Mouse (Mus musculus) MEL-GATA-1-ER (cell line): ENCODE results near the gene Mettl7a2.

Source experiments
- DNase-seq: peaks from one replicate; pipeline ENCODE4 v3.0.0-alpha.2; 2012; ENCODE audit warnings: low read depth; ENCODE audit errors: extremely low read depth

Gene Mettl7a2

DNA sequence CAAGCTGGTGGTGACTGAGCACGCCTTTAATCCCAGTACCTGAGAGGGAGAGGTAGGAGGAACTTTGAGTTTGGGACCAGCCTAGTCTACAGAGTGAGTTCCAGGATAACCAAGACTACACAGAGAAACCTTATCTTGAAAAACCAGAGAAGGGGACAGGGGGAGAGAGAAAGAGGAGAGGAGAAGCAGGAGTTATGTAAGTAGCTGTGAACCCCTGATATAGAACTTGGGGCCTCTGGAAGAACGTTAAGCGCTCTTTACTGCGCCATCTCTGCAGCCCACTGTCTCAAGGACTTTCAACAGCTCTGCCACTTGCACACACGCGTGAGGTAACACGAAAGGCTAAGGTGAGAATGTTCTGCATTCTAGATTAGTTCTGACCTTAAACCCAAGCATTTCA lies 38.6 kb downstream of the Mettl7a2 start:
- peak; percentile 64 for DNase-seq

DNA sequence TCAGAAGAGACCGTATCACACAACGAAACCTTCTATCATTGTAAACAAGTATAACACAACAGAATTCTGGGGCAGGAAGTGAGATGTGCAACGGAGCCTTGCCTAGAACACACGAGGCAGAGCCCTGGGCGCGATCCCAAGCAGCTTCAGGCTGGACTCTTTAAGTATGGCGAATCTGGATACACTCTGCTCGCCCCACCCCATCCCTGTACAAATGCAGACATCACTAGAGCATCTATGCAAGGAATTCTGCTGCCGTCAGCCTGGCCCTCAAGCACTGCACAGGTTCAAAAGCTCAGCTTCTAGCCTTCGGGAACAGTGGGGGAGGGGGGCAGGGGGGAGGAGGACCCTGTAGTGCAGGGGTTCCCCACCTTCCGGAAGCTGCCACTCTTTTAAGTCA lies 40.0 kb downstream of the Mettl7a2 start:
- DNase-seq: no peak

DNA sequence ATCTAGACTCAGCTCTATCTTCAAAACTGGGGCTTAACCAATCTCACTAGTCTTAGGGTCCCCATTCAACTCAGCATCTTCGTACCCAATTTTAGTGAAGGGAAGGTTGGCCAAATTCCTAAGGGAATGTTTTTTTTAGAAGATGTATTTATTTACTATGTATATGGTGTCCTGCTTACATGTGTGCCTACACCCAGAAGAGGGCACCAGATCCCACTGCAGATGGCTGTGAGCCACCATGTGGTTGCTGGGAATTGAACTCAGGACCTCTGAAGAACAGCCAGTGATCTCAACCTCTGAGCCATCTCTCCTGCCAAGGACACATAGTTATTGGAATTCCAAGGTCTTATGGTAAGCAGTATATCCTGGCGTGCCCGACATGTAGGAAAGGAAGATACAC lies 42.6 kb downstream of the Mettl7a2 start:
- no peak for DNase-seq

DNA sequence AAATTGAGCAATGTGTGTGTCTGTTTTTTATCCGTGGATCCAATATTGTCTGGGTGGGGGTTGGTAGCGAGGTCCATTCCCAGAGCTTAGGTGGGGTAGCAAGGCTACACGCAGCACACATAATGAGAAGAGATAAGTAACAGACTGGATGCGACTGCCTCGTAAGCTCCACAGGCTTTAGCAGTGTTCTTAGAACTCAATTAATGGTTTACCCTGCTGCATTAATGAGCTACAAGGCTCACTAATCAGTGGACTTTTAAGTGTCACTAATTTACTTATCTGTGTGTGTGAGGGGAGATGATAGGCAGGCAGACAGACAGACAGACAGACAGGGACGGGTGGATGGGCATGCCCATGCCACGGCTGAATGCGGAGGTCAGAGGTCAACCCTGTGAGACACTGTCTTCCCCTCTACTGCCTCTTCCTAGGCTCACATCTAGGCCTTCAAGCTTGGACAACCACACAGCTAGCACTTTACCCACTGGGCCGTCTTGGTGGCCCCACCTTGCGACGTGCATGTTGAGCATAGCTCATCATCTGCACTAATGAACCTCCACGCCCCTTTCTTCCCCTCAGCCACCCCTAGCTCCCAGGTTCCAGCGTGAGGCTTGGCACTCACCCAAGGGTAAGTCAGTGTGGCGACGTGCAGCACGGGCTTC lies 47.7 kb downstream of the Mettl7a2 start:
- no peak for DNase-seq

DNA sequence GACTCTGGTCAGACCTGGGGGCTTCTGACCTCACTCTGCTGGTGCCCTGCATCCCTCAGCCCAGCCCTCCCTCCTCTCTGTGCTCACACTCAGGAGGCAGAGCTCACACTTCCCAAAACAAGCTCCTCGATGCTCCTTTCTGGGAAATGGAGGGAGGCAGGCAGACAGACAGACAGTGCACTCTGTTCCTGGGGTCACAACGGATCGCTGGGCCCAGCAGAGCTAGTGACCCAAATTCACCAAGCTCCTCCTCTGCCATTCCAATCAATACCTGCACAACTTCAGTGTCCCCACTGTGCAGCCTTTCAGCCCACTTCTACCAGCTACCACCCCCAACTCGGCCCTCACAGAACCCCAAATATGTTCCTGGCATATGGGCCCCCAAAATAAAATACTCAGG lies 48.8 kb downstream of the Mettl7a2 start:
- DNase-seq: no peak

DNA sequence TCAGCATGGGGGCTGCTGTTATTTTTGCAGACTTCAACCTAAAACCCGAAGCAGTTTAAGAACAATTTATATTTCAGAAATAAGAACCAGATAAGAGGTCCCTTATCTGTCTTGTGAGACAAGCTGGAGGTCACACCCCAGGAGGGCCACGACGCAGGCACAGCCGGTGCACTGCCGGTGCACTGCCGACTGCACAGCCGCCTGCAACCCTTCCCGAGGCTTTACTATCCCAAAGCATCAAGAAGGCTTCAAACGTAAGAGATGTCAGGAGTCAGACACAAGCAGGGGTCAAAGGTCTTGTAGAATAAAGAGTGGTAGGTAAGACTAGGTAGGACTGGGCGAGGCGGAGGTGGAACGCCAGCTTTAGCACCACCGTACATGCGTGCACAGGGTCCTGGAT lies 49.3 kb downstream of the Mettl7a2 start:
- DNase-seq: no peak

DNA sequence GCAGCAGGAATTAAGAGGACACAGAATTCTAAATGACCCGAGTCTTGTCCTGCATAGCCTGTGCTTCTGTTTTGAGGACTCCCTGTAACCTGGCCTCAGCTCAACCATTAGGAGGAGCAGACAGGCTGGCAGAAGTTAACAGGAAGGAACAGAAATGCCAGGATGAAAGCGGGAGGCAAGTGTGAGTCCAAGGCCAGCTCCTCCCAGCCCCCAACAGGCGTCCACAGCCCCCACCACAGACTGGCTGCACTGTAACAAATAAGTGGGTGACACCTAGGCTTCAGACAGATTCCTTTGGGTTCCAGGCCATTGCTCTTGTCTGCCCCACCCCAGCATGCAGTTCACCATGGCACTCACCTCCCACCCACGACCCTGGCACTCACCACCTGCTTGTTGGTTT lies 49.8 kb downstream of the Mettl7a2 start:
- DNase-seq: no peak

DNA sequence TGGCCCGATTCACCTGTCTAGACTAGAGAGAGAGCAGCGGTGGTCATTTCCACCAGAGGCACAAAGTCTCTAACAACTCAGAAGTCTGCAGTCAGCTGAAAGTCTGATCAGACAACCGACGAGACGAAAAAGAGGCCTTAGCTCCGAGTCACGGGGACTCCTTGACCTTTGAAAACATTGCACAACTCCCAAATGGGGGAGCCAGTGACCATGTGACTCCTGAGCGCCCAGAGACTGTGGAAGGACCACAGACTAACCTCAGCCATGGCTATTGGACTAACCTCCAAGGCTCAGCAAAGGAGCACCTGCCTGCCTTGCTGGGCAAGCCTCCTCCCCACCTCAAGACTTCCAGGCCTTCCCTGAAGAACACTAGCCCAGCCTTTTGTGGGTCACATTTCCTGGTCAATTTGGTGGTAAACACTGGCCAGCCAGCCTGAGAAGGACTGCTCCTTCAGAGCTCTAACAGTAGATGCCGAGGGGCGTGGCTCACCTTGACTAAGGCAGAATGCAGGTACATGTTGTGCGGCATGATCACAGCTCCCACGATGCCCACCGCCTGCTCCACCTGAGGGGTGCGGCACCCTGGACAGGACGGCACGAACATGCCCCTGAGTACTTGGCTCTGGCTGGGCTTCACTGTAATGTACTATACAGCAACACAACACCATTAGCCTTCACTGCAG lies 50.5 kb downstream of the Mettl7a2 start:
- DNase-seq: no peak

DNA sequence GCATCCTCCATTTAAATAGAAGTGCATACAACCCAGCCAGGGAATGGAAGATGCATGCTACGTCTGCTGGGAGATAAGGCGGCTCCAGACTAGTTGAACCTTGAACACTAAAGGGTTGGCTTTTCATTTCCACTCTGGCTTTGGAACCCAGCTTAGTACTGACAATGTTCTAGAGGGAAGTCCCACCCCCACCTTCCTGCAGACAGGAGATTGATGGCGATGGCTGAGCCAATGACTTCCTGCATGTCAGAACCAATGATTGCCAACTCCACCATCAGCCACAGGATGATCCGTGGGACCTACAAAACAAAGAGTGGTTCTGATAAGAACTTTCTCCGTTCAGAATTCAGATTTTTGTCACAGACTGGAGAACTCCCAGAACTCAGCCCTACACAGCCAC lies 53.1 kb downstream of the Mettl7a2 start:
- DNase-seq: no peak

DNA sequence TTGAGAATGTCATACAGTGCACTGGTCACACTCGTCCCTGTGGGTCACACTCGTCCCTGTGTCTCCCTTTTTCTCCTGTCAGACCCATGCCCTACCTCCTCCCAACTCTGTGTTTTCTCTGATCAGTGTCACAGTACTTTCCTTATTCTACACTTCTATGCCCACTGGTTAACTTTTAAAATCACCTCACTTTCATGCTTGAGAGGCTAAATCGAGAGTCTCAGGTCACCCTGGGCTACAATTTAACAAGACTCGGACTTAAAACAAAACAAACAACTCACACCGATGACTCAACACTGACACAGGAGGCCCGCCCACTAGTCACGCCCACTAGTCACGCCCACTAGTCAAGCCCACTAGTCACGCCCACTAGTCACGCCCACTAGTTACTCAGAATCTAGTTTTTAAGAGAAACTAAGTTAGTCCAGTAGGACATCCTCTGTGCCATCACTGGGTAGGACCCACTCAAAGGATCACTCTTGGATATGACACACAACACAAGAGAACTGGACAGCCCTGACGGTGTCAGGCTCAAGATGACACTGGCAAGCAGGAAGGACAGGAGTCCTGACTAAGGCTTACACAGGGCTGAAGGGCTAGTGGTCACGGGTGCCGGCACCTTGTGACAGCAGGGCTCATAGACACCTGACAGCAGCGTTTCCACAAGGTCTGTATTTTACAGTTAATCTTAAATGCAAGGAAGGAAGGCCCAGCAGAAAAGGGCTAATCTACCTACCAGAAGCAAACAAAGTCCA lies 58.1 kb downstream of the Mettl7a2 start:
- DNase-seq: no peak
